Mouse (Mus musculus) kidney, adult 11 months (tissue): Measurements from ENCODE around the gene Ncoa4.
"Not testable (repeated sequence)": the region's sequence is repeated elsewhere in the genome, so short reads cannot be mapped to it uniquely, and the experiment has no call there.

ENCODE experiments used
- DNase-seq: peaks from one replicate; pipeline ENCODE4 v3.0.0; 2022

Ncoa4 gene

GRCm38 (mm10) chr14:32159690-32160246 lies at the start of gene Ncoa4:
Gene Ncoa4 (plus strand): TSS chr14:32159865.
- DNase-seq, result peak; percentile 99

DNA sequence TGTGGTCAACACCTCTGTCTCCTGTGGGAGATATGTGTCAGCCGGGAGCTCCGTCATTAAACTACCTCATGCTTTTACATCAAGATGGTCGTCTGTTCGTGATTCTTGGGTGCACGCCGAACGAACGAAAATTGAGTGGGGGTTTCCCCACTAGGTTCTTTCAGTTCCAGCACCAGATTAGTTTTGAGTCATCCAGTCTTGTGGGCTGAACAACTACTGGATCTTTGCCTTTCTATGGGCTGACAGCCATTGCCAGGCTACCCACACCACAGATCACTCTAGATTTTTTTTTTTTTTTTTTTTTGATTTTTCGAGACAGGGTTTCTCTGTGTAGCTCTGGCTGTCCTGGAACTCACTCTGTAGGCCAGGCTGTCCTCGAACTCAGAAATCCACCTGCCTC lies 47.5 kb upstream of the Ncoa4 start:
- not testable (repeated sequence) for DNase-seq

GRCm38 (mm10) chr14:32120940-32121919 lies 38.4 kb upstream of the Ncoa4 start:
- DNase-seq, result no peak

GRCm38 (mm10) chr14:32121920-32122315 lies 37.7 kb upstream of the Ncoa4 start:
- DNase-seq, result peak; percentile 29

GRCm38 (mm10) chr14:32124261-32124660 lies 35.4 kb upstream of the Ncoa4 start:
- DNase-seq, result no peak

DNA sequence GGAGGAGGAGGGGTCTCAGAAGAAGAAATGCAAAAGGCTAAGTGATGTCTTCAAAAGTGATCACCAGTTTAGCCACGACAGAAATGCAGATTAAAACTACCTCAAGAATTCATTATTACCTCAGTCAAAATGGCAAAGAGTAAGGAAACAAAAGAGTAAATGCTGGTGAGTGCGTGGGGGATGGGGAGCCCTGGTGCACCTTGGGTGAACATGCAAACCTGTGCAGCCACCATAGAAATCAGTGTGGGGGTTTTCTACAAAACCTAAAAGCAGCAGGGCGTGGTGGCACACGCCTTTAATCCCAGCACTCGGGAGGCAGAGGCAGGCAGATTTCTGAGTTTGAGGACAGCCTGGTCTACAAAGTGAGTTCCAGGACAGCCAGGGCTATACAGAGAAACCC lies 34.4 kb upstream of the Ncoa4 start:
- not testable (repeated sequence) for DNase-seq

GRCm38 (mm10) chr14:32128409-32128808 lies 31.3 kb upstream of the Ncoa4 start:
- DNase-seq, result no peak

DNA sequence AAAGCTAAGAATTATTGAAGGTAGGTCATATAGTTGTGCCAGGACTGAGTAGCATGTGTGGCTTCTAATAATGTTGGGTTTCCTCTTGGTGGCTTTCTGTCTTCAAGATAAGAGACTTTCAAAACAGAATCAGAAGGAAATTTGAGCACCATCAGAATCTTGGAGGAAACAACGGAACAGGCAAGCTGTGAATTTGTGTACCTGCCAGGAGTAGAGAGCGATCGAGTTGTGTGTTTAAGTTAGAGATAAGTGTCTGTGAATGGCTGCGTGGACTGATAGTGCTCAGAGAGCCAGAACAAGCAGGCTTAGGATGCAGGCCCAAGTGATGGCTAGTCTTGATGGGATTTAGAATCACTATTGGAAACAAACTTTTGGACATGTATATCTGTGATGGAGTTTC lies 27.8 kb upstream of the Ncoa4 start:
- DNase-seq, result no peak

DNA sequence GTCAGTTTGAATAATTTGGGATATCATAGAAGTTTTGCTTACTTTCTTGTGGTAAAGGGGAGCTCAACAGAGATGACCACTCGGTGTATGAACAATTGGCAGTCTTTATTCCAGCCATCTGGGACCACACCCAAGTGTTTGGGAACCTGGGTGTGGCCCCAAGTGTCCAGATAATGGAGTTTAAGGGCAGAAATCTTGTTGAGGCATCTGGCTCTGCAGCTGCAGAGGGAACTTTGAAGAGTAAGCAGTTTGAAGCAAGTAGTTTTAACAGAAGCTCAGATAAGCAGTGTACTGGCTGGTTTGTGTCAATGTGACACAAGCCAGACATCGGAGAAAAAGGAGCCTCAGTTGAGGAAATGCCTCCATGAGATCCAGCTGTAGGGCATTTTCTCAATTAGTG lies 25.4 kb upstream of the Ncoa4 start:
- DNase-seq, result no peak

GRCm38 (mm10) chr14:32136467-32136866 lies 23.2 kb upstream of the Ncoa4 start:
- DNase-seq, result not testable (repeated sequence)

GRCm38 (mm10) chr14:32140359-32140965 lies 19.2 kb upstream of the Ncoa4 start:
- no peak for DNase-seq

DNA sequence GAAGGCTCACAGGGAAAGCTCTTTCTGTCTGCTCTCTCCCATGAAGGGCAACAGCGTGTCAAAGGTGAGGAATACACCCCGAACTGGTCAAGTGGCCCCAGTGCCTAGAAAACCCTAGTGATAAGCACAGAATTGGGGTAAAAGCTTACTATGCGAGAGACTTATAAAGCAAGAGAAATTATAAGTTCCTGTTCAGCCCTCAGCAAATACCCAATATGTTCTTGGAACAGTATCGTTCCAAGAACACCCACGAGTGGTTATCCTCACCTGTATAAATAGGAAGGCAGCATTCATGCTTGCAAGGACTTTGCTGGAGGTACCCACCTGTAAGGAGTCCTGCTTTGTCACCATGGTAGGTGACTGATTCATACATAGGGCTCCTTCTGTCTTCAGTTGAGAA lies 17.9 kb upstream of the Ncoa4 start, which contains the start of gene Msmb:
Msmb (plus strand) TSS at position 301 of the 400 bp plus-strand sequence.
- no peak for DNase-seq

DNA sequence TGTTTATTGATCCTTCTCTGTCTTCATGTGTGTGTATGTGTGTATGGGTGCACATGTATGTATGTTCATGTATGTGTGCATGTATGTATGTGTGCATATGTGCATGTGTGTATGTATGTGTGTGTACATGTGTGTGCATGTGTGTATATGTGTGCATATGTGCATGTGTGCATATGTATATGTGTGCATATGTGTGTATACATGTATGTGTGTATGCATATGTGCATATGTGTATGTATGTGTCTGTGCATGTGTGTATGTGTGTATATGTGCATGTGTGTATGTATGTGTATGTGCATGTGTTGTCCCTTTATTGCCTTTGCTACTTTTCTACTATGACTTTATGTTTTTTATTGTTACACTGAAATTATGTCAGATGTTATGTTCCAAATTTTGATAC lies 14.9 kb upstream of the Ncoa4 start:
- DNase-seq, result no peak

DNA sequence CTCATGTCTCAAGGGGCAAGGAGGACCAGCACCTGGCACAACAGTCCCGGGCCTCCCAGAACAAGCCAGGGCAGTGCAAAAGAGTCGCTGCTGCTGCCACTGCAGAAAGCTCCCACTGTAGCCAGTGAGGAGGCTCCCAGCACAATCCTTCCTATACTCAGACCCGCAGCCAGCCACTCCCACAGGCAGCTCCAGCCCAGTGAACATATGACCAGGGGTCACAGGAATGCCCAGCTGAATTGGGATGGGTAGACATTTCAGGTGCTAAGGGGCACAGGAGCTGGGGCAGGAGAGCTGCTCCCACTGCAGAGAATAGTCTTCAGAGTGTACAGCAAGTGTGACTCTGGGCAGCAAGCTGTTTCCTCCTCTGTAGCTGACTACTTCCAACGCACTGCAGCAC lies 14.3 kb upstream of the Ncoa4 start:
- DNase-seq, result no peak

GRCm38 (mm10) chr14:32145809-32146511 lies 13.7 kb upstream of the Ncoa4 start:
- no peak for DNase-seq

- DNase-seq, result no peak
These were observed 13.1 kb upstream of the Ncoa4 start for GRCm38 (mm10) chr14:32146578-32146977.

- DNase-seq, result no peak
These were observed 8.8 kb upstream of the Ncoa4 start for GRCm38 (mm10) chr14:32150872-32151271.

GRCm38 (mm10) chr14:32152243-32152965 lies 7.3 kb upstream of the Ncoa4 start:
- no peak for DNase-seq

DNA sequence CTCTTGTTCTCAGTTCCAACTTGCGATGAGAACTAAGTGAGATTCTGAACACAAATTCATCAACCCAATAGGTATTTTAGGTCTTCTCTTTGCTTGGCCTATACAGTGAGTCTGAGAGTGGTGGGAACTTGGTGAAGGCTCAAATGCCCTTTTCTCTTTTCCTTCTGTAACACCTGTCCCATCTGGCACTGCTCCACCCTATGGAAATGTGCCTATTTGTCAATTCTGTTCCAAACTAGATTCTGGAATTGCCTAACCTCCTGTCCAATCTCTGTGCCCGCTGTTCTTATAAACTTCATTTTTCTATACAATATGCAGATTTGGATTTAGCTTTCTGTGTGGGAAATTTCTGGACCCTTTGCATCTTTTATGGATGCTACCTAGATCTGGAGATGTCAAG lies 6.5 kb upstream of the Ncoa4 start:
- DNase-seq, result no peak

DNA sequence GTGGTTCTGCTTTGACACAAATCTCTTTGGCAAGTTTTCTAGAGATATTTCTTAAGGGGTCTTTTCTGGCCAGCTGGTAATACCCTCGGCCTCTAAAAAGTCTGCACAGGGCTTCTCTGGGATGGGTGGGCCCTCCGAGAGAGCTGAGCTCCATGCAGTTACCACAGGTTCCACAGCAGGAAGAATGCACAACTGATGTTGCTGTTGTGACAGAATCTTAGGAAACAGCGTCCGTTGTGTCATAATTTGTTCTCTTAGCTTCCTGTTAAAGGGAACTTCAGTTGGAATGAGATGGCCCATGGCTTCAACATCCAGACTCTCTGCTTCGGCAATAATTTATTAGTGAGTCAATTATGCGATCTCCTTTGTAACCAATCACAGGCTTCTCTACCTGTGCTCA lies 4.9 kb upstream of the Ncoa4 start:
- no peak for DNase-seq

- no peak for DNase-seq
These were observed 455 bp upstream of the Ncoa4 start for GRCm38 (mm10) chr14:32159150-32159670.

GRCm38 (mm10) chr14:32160563-32160962 lies 898 bp downstream of the Ncoa4 start:
- DNase-seq, result no peak
